Mouse (Mus musculus) MEL (cell line): Measurements from ENCODE around the gene Fgf11. TPM values are rescaled to one million over a fixed set of nuclear protein-coding genes. Genes with fewer than 3 reads are reported as not detected.

Source experiments
- HCFC1 ChIP-seq: IDR thresholded peaks from 2 replicates; pipeline ENCODE4 v1.6.1; 2012; ENCODE audit warnings: low read depth, mild to moderate bottlenecking, inconsistent platforms, low read length, improper control_type of control experiment, moderate library complexity
- SMC3 ChIP-seq: IDR thresholded peaks from 2 replicates; pipeline ENCODE4 v1.6.1; 2011; ENCODE audit warnings: low read depth, low read length, improper control_type of control experiment
- polyA plus RNA-seq, 2 experiments: library from polyadenylated mRNA; stranded (reverse) in 1 of 2; unstranded in 1 of 2; fragments of >175 nt in 1 of 2; fragments of >200 nt in 1 of 2; gene quantifications; 2 replicates each; pipeline versions ENCODE4 v1.2.1 to v1.2.4; 2012; ENCODE audit warnings: low replicate concordance in 2 of 2, low read depth in 1 of 2; ENCODE audit not compliant: insufficient read length in 2 of 2, insufficient read depth in 1 of 2, missing spikeins in 1 of 2
- total RNA-seq: library from RNA; depleted of rRNA; stranded (reverse); fragments of 300-350 nt; gene quantifications from 2 replicates; pipeline ENCODE4 v1.2.3, GENCODE M21; 2012; rRNA removed

Fgf11 gene
- total and polyA plus RNA-seq, 3 experiments: 5.1 to 26.8 TPM; not detected in 1

GRCm38 (mm10) chr11:69751635-69752034, 50.0 kb downstream of the Fgf11 start (continued):
- TF ChIP-seq HCFC1: no peak
- TF ChIP-seq SMC3: no peak

Other genes with a start within 250 kb of the Fgf11 start
Only the 30 nearest of the 44 such genes appear.
- gene Sox15, start 146.5 kb downstream of the Fgf11 start, total RNA-seq: not detected in 2 replicates
- gene Sox15, start 146.5 kb downstream of the Fgf11 start, polyA plus RNA-seq: under 1 TPM in 1 of 2 experiments, not detected in 1; 0.11 TPM
- 60.9 and 62.1 TPM in 2 replicates for gene Mpdu1, start 139.2 kb downstream of the Fgf11 start, total RNA-seq
- gene Mpdu1, start 139.2 kb downstream of the Fgf11 start, polyA plus RNA-seq: 100 to 1,000 TPM; 101 to 259 TPM
- gene Cd68, start 135.7 kb downstream of the Fgf11 start, total RNA-seq: 4.1 and 5.3 TPM in 2 replicates
- gene Cd68, start 135.7 kb downstream of the Fgf11 start, polyA plus RNA-seq: 10 to 100 TPM in 1 of 2 experiments, not detected in 1; 19.8 TPM
- gene Eif4a1, start 129.4 kb downstream of the Fgf11 start, total RNA-seq: 1,645 and 1,689 TPM in 2 replicates
- gene Eif4a1, start 129.4 kb downstream of the Fgf11 start, polyA plus RNA-seq: 100 to 1,000 TPM; 114 to 634 TPM
- 121 and 147 TPM in 2 replicates for gene Senp3, start 119.8 kb downstream of the Fgf11 start, total RNA-seq
- 100 to 1,000 TPM; 171 to 890 TPM for gene Senp3, start 119.8 kb downstream of the Fgf11 start, polyA plus RNA-seq
- gene Tnfsf13, start 116.1 kb downstream of the Fgf11 start, total RNA-seq: 0.19 TPM in 1 of 2 replicates, not detected in the other
- under 1 TPM in 1 of 2 experiments, not detected in 1; 0.13 TPM for gene Tnfsf13, start 116.1 kb downstream of the Fgf11 start, polyA plus RNA-seq
- gene Tnfsf12, start 106.0 kb downstream of the Fgf11 start, total RNA-seq: not detected in 2 replicates
- under 1 TPM in 1 of 2 experiments, not detected in 1; 0.10 TPM for gene Tnfsf12, start 106.0 kb downstream of the Fgf11 start, polyA plus RNA-seq
- not detected in 2 replicates for gene Tnfsfm13, start 105.8 kb downstream of the Fgf11 start, total RNA-seq
- not detected for gene Tnfsfm13, start 105.8 kb downstream of the Fgf11 start, polyA plus RNA-seq
- gene Polr2a, start 43.2 kb downstream of the Fgf11 start, total RNA-seq: 16.6 and 22.2 TPM in 2 replicates
- gene Polr2a, start 43.2 kb downstream of the Fgf11 start, polyA plus RNA-seq: 100 to 1,000 TPM in 1 of 2 experiments, 10 to 100 TPM in 1; 73.9 to 193 TPM
- gene Slc35g3, start 39.9 kb downstream of the Fgf11 start, total RNA-seq: 0.08 TPM in 1 of 2 replicates, not detected in the other
- gene Slc35g3, start 39.9 kb downstream of the Fgf11 start, polyA plus RNA-seq: under 1 TPM in 1 of 2 experiments, not detected in 1; 0.22 TPM
- 1.4 and 2.4 TPM in 2 replicates for gene Zbtb4, start 35.9 kb downstream of the Fgf11 start, total RNA-seq
- gene Zbtb4, start 35.9 kb downstream of the Fgf11 start, polyA plus RNA-seq: 1 to 10 TPM in 1 of 2 experiments, not detected in 1; 2.7 TPM
- 0.31 and 0.33 TPM in 2 replicates for gene Chrnb1, start 5.9 kb downstream of the Fgf11 start, total RNA-seq
- 1 to 10 TPM in 1 of 2 experiments, not detected in 1; 1.6 TPM for gene Chrnb1, start 5.9 kb downstream of the Fgf11 start, polyA plus RNA-seq
- gene Tmem102, start 3.8 kb upstream of the Fgf11 start, total RNA-seq: 0.29 and 0.31 TPM in 2 replicates
- 1 to 10 TPM in 1 of 2 experiments, not detected in 1; 2.4 TPM for gene Tmem102, start 3.8 kb upstream of the Fgf11 start, polyA plus RNA-seq
- 0.04 TPM in 1 of 2 replicates, not detected in the other for gene Gm39566, start 13.4 kb upstream of the Fgf11 start, total RNA-seq
- gene Gm39566, start 13.4 kb upstream of the Fgf11 start, polyA plus RNA-seq: not detected
- gene Spem2, start 16.6 kb upstream of the Fgf11 start, total RNA-seq: not detected in 2 replicates
- not detected for gene Spem2, start 16.6 kb upstream of the Fgf11 start, polyA plus RNA-seq
- gene Spem1, start 20.3 kb upstream of the Fgf11 start, total RNA-seq: 0.19 TPM in 1 of 2 replicates, not detected in the other
- gene Spem1, start 20.3 kb upstream of the Fgf11 start, polyA plus RNA-seq: under 1 TPM in 1 of 2 experiments, not detected in 1; 0.15 TPM
- 20.3 and 20.9 TPM in 2 replicates for gene Nlgn2, start 35.9 kb upstream of the Fgf11 start, total RNA-seq
- 10 to 100 TPM; 29.8 to 43.3 TPM for gene Nlgn2, start 35.9 kb upstream of the Fgf11 start, polyA plus RNA-seq
- 176 and 190 TPM in 2 replicates for gene Tmem256, start 36.7 kb upstream of the Fgf11 start, total RNA-seq
- gene Tmem256, start 36.7 kb upstream of the Fgf11 start, polyA plus RNA-seq: 100 to 1,000 TPM in 1 of 2 experiments, not detected in 1; 181 TPM
- gene Plscr3, start 44.5 kb upstream of the Fgf11 start, total RNA-seq: 3.8 and 4.6 TPM in 2 replicates
- gene Plscr3, start 44.5 kb upstream of the Fgf11 start, polyA plus RNA-seq: 10 to 100 TPM in 1 of 2 experiments, not detected in 1; 26.0 TPM
- gene Tnk1, start 56.9 kb upstream of the Fgf11 start, total RNA-seq: 0.13 and 0.35 TPM in 2 replicates
- gene Tnk1, start 56.9 kb upstream of the Fgf11 start, polyA plus RNA-seq: under 1 TPM in 1 of 2 experiments, not detected in 1; 0.25 TPM
- not detected in 2 replicates for gene Tmem95, start 76.2 kb upstream of the Fgf11 start, total RNA-seq
- gene Tmem95, start 76.2 kb upstream of the Fgf11 start, polyA plus RNA-seq: not detected
- 0.19 and 0.26 TPM in 2 replicates for gene Kctd11, start 79.5 kb upstream of the Fgf11 start, total RNA-seq
- under 1 TPM in 1 of 2 experiments, not detected in 1; 0.49 TPM for gene Kctd11, start 79.5 kb upstream of the Fgf11 start, polyA plus RNA-seq
- 20.7 and 33.4 TPM in 2 replicates for gene Acap1, start 93.7 kb upstream of the Fgf11 start, total RNA-seq
- gene Acap1, start 93.7 kb upstream of the Fgf11 start, polyA plus RNA-seq: 10 to 100 TPM in 1 of 2 experiments, not detected in 1; 42.2 TPM
- 0.69 and 0.81 TPM in 2 replicates for gene 2810408A11Rik, start 99.1 kb upstream of the Fgf11 start, total RNA-seq
- 1 to 10 TPM in 1 of 2 experiments, not detected in 1; 1.3 TPM for gene 2810408A11Rik, start 99.1 kb upstream of the Fgf11 start, polyA plus RNA-seq
- 47.3 and 58.0 TPM in 2 replicates for gene Neurl4, start 99.2 kb upstream of the Fgf11 start, total RNA-seq
- 10 to 100 TPM in 1 of 2 experiments, not detected in 1; 50.9 TPM for gene Neurl4, start 99.2 kb upstream of the Fgf11 start, polyA plus RNA-seq
- gene Gps2, start 112.0 kb upstream of the Fgf11 start, total RNA-seq: 64.5 and 78.0 TPM in 2 replicates
- gene Gps2, start 112.0 kb upstream of the Fgf11 start, polyA plus RNA-seq: 100 to 1,000 TPM in 1 of 2 experiments, not detected in 1; 113 TPM
- gene Eif5a, start 120.1 kb upstream of the Fgf11 start, total RNA-seq: 1,428 and 1,539 TPM in 2 replicates
- gene Eif5a, start 120.1 kb upstream of the Fgf11 start, polyA plus RNA-seq: 1,000 to 10,000 TPM; 1,272 to 3,185 TPM
- 0.33 and 0.50 TPM in 2 replicates for gene Ybx2, start 133.9 kb upstream of the Fgf11 start, total RNA-seq
- under 1 TPM in 1 of 2 experiments, not detected in 1; 0.92 TPM for gene Ybx2, start 133.9 kb upstream of the Fgf11 start, polyA plus RNA-seq
- gene Slc2a4, start 146.3 kb upstream of the Fgf11 start, total RNA-seq: 0.12 TPM in 1 of 2 replicates, not detected in the other
- under 1 TPM in 1 of 2 experiments, not detected in 1; 0.19 TPM for gene Slc2a4, start 146.3 kb upstream of the Fgf11 start, polyA plus RNA-seq
- gene Cldn7, start 162.9 kb upstream of the Fgf11 start, total RNA-seq: 0.26 and 0.31 TPM in 2 replicates
- gene Cldn7, start 162.9 kb upstream of the Fgf11 start, polyA plus RNA-seq: under 1 TPM in 1 of 2 experiments, not detected in 1; 0.36 TPM